Mouse (Mus musculus): ENCODE data around the gene Myrfl. TPM values are rescaled to one million over a fixed set of nuclear protein-coding genes. Genes with fewer than 3 reads are reported as not detected.

The Myrfl gene
- polyA plus RNA-seq, 1 experiment from 2014 or later, result 7.9 TPM

GRCm38 (mm10) chr10:116853159-116853845 is 43.4 kb downstream of the Myrfl start:
- no peak for ATAC-seq
- H3K27ac ChIP-seq, result no peak overlapping the region
- H3K27me3 ChIP-seq (replicated peaks), result no peaks in the 10 kb centered on the region
- no peaks in the 10 kb centered on the region for H3K36me3 ChIP-seq
- 81% methylated on average over 11 of the region's 11 CpGs for WGBS
- H3K4me1 ChIP-seq (replicated peaks), result no peaks in the 10 kb centered on the region
- no peak overlapping the region for H3K9ac ChIP-seq
- no peaks in the 10 kb centered on the region for H3K9me3 ChIP-seq
- H3K4me2 ChIP-seq (replicated peaks), result no peak overlapping the region
- no peak overlapping the region for H3K4me3 ChIP-seq (replicated peaks)

- Histone ChIP-seq H3K9me3 (no peaks in the 10 kb centered on the region), H3K27me3 (replicated peaks) (no peaks in the 10 kb centered on the region), H3K4me3 (replicated peaks) (no peak overlapping the region), H3K9ac (no peak overlapping the region), H3K4me1 (replicated peaks) (no peaks in the 10 kb centered on the region), H3K36me3 (no peaks in the 10 kb centered on the region), H3K4me2 (replicated peaks) (peak overlapping the region; percentile 20), H3K27ac (no peak overlapping the region)
- 0 out of 2 replicates have a peak, but pooled peaks have one; percentile 25 for ATAC-seq
- WGBS, result 21% methylated on average over 22 of the region's 22 CpGs
Measured at GRCm38 (mm10) chr10:116848749-116849473, 47.8 kb downstream of the Myrfl start.

GRCm38 (mm10) chr10:116841551-116841950 is 55.2 kb downstream of the Myrfl start:
- Histone ChIP-seq H3K9ac (no peak overlapping the region), H3K4me3 (replicated peaks) (no peak overlapping the region), H3K27ac (no peak overlapping the region), H3K27me3 (replicated peaks) (no peaks in the 10 kb centered on the region), H3K4me2 (replicated peaks) (no peak overlapping the region), H3K36me3 (no peaks in the 10 kb centered on the region), H3K4me1 (replicated peaks) (no peaks in the 10 kb centered on the region), H3K9me3 (no peaks in the 10 kb centered on the region)
- no peak for ATAC-seq
- 86% methylated on average over 3 of the region's 3 CpGs for WGBS

GRCm38 (mm10) chr10:116830676-116831075 is 66.0 kb downstream of the Myrfl start:
- H3K36me3 ChIP-seq, result no peaks in the 10 kb centered on the region
- H3K4me3 ChIP-seq (replicated peaks), result no peak overlapping the region
- no peaks in the 10 kb centered on the region for H3K27me3 ChIP-seq (replicated peaks)
- H3K4me2 ChIP-seq (replicated peaks), result no peak overlapping the region
- no peak overlapping the region for H3K9ac ChIP-seq
- WGBS, result 86% methylated on average over 6 of the region's 6 CpGs
- H3K4me1 ChIP-seq (replicated peaks), result 0 out of 2 replicates have a peak, but pooled peaks cover 2% of the 10 kb centered on the region
- H3K27ac ChIP-seq, result no peak overlapping the region
- no peaks in the 10 kb centered on the region for H3K9me3 ChIP-seq
- no peak for ATAC-seq

GRCm38 (mm10) chr10:116828099-116828498 is 68.6 kb downstream of the Myrfl start:
- no peak overlapping the region for H3K9ac ChIP-seq
- no peak for ATAC-seq
- no peak overlapping the region for H3K4me2 ChIP-seq (replicated peaks)
- no peak overlapping the region for H3K27ac ChIP-seq
- 59% methylated on average over 4 of the region's 4 CpGs for WGBS
- no peaks in the 10 kb centered on the region for H3K27me3 ChIP-seq (replicated peaks)
- H3K4me1 ChIP-seq (replicated peaks), result 0 out of 2 replicates have a peak, but pooled peaks cover 2% of the 10 kb centered on the region
- H3K4me3 ChIP-seq (replicated peaks), result no peak overlapping the region
- no peaks in the 10 kb centered on the region for H3K9me3 ChIP-seq
- no peaks in the 10 kb centered on the region for H3K36me3 ChIP-seq

GRCm38 (mm10) chr10:116827306-116827705 is 69.4 kb downstream of the Myrfl start:
- 92% methylated on average over 11 of the region's 11 CpGs for whole genome bisulfite sequencing
- H3K4me3 ChIP-seq (replicated peaks), result no peak overlapping the region
- H3K4me2 ChIP-seq (replicated peaks), result no peak overlapping the region
- H3K4me1 ChIP-seq (replicated peaks), result 0 out of 2 replicates have a peak, but pooled peaks cover 2% of the 10 kb centered on the region
- no peak for ATAC-seq
- H3K36me3 ChIP-seq, result no peaks in the 10 kb centered on the region
- H3K27ac ChIP-seq, result no peak overlapping the region
- no peaks in the 10 kb centered on the region for H3K9me3 ChIP-seq
- H3K9ac ChIP-seq, result no peak overlapping the region
- H3K27me3 ChIP-seq (replicated peaks), result no peaks in the 10 kb centered on the region

GRCm38 (mm10) chr10:116815311-116816060 is 81.2 kb downstream of the Myrfl start:
- Histone ChIP-seq H3K27me3 (replicated peaks) (no peaks in the 10 kb centered on the region), H3K4me2 (replicated peaks) (no peak overlapping the region), H3K9me3 (no peaks in the 10 kb centered on the region), H3K36me3 (no peaks in the 10 kb centered on the region), H3K4me3 (replicated peaks) (no peak overlapping the region), H3K27ac (no peak overlapping the region), H3K9ac (no peak overlapping the region), H3K4me1 (replicated peaks) (no peaks in the 10 kb centered on the region)
- WGBS, result 53% methylated on average over 15 of the region's 15 CpGs
- ATAC-seq, result no peak

GRCm38 (mm10) chr10:116813150-116813549 is 83.6 kb downstream of the Myrfl start:
- 87% methylated on average over 9 of the region's 9 CpGs for whole genome bisulfite sequencing
- no peaks in the 10 kb centered on the region for H3K36me3 ChIP-seq
- no peaks in the 10 kb centered on the region for H3K4me1 ChIP-seq (replicated peaks)
- no peaks in the 10 kb centered on the region for H3K9me3 ChIP-seq
- no peak for ATAC-seq
- no peak overlapping the region for H3K4me2 ChIP-seq (replicated peaks)
- H3K27ac ChIP-seq, result no peak overlapping the region
- no peak overlapping the region for H3K4me3 ChIP-seq (replicated peaks)
- H3K9ac ChIP-seq, result no peak overlapping the region
- H3K27me3 ChIP-seq (replicated peaks), result no peaks in the 10 kb centered on the region

GRCm38 (mm10) chr10:116810738-116811137 is 86.0 kb downstream of the Myrfl start:
- no peaks in the 10 kb centered on the region for H3K27me3 ChIP-seq (replicated peaks)
- 86% methylated on average over 15 of the region's 15 CpGs for WGBS
- H3K9me3 ChIP-seq, result no peaks in the 10 kb centered on the region
- ATAC-seq, result no peak
- H3K4me3 ChIP-seq (replicated peaks), result no peak overlapping the region
- H3K9ac ChIP-seq, result no peak overlapping the region
- H3K4me1 ChIP-seq (replicated peaks), result no peaks in the 10 kb centered on the region
- H3K4me2 ChIP-seq (replicated peaks), result no peak overlapping the region
- H3K36me3 ChIP-seq, result no peaks in the 10 kb centered on the region
- no peak overlapping the region for H3K27ac ChIP-seq

GRCm38 (mm10) chr10:116809383-116809782 is 87.3 kb downstream of the Myrfl start:
- no peak overlapping the region for H3K4me3 ChIP-seq (replicated peaks)

GRCm38 (mm10) chr10:116808556-116809353 is 88.0 kb downstream of the Myrfl start:
- Histone ChIP-seq H3K9me3 (no peaks in the 10 kb centered on the region), H3K36me3 (no peaks in the 10 kb centered on the region), H3K4me3 (replicated peaks) (no peak overlapping the region), H3K27ac (no peak overlapping the region), H3K4me1 (replicated peaks) (no peaks in the 10 kb centered on the region), H3K9ac (no peak overlapping the region), H3K4me2 (replicated peaks) (no peak overlapping the region), H3K27me3 (replicated peaks) (no peaks in the 10 kb centered on the region)
- WGBS, result 90% methylated on average over 10 of the region's 10 CpGs
- ATAC-seq, result no peak

More at GRCm38 (mm10) chr10:116809383-116809782, 87.3 kb downstream of the Myrfl start:
- Histone ChIP-seq H3K9me3 (no peaks in the 10 kb centered on the region), H3K36me3 (no peaks in the 10 kb centered on the region), H3K27ac (no peak overlapping the region), H3K4me1 (replicated peaks) (no peaks in the 10 kb centered on the region), H3K4me2 (replicated peaks) (no peak overlapping the region), H3K9ac (no peak overlapping the region), H3K27me3 (replicated peaks) (no peaks in the 10 kb centered on the region)
- WGBS, result 55% methylated on average over 9 of the region's 9 CpGs
- no peak for ATAC-seq
